Mouse (Mus musculus) neural tube, embryonic 14.5 days (tissue): ENCODE measurements around the gene Bbs1. TPM values are rescaled to one million over a fixed set of nuclear protein-coding genes. Genes with fewer than 3 reads are reported as not detected.

ENCODE experiments used
- ATAC-seq: fragments of 200-750 bp; cut with Nextera tagmentation; 2 replicates; pipeline ENCODE4 v1.8.0; 2017; ENCODE audit warnings: low read depth, mild to moderate bottlenecking, moderate TSS enrichment, moderate library complexity
- H3K27ac ChIP-seq: fragments of 300-500 bp; sonication (generic); 2 replicates; pipeline ENCODE4 v1.5.1; 2014; ENCODE audit warnings: low read depth, mild to moderate bottlenecking, control low read depth, low read length, moderate library complexity, mixed read lengths
- H3K27me3 ChIP-seq: fragments of 300-500 bp; sonication (generic); 2 replicates; pipeline ENCODE4 v1.6.1; 2014; ENCODE audit warnings: low read length; ENCODE audit not compliant: control insufficient read depth, insufficient read depth
- H3K36me3 ChIP-seq: fragments of 300-500 bp; sonication (generic); 2 replicates; pipeline ENCODE4 v1.6.1; 2014; ENCODE audit warnings: low read length, mixed read lengths; ENCODE audit not compliant: control insufficient read depth, insufficient read depth
- H3K4me1 ChIP-seq: fragments of 300-500 bp; sonication (generic); 2 replicates; pipeline ENCODE4 v1.6.1; 2014; ENCODE audit warnings: low read length; ENCODE audit not compliant: control insufficient read depth, insufficient read depth
- H3K4me2 ChIP-seq: fragments of 300-500 bp; sonication (generic); 2 replicates; pipeline ENCODE4 v1.6.1; 2014; ENCODE audit warnings: mild to moderate bottlenecking, low read depth, low read length, control low read depth
- H3K4me3 ChIP-seq: fragments of 300-500 bp; sonication (generic); 2 replicates; pipeline ENCODE4 v1.5.1; 2014; ENCODE audit warnings: low read depth, low read length, control low read depth, mixed read lengths
- H3K9ac ChIP-seq: fragments of 300-500 bp; sonication (generic); replicated peaks from 2 replicates; pipeline ENCODE4 v1.6.1; 2014; ENCODE audit warnings: low read depth, mild to moderate bottlenecking, control low read depth, low read length, mixed read lengths
- H3K9me3 ChIP-seq: fragments of 300-500 bp; sonication (generic); 2 replicates; pipeline ENCODE4 v1.6.1; 2016; ENCODE audit warnings: low read length; ENCODE audit not compliant: control insufficient read depth
- WGBS: fragments of 180-500 bp; shearing (Covaris S2); extraction: QIAGEN DNeasy Blood & Tissue Kit; methylation state at CpG from one replicate; pipeline ENCODE4 v1.1.7; 2014; 5-methylcytosine and 5-hydroxymethylcytosine counted together
- polyA plus RNA-seq: library from polyadenylated mRNA; unstranded; fragments of >200 nt; fragmentation: Nextera tagmentation; extraction: Ambion mirVana; gene quantifications from 2 replicates; pipeline ENCODE4 v1.2.1, GENCODE M21; 2014

Gene Bbs1
- polyA plus RNA-seq, 1 experiment from 2014 or later, result 10.8 TPM

- WGBS, result under 1% methylated on average over 32 of the region's 32 CpGs
- Histone ChIP-seq H3K27ac (peak within 1 kb of the TSS; percentile 74), H3K9me3 (no peaks in the 10 kb centered on the region), H3K4me3 (peak within 1 kb of the TSS; percentile 57), H3K9ac (peak within 1 kb of the TSS; percentile 55), H3K4me2 (peak within 1 kb of the TSS; percentile 68), H3K27me3 (no peaks in the 10 kb centered on the region), H3K4me1 (peaks cover 13% of the 10 kb centered on the region), H3K36me3 (0 out of 2 replicates have a peak, but pooled peaks cover 11% of the 10 kb centered on the region)
- peak; percentile 98 for ATAC-seq
Measured at GRCm38 (mm10) chr19:4927904-4928531, 21.6 kb upstream of the Bbs1 start, which contains the start of gene Dpp3. Gene Dpp3 (minus strand): TSS chr19:4928287.

- no peak for ATAC-seq
- Histone ChIP-seq H3K27ac (no peak overlapping the region), H3K27me3 (no peaks in the 10 kb centered on the region), H3K36me3 (peaks cover 38% of the 10 kb centered on the region; the same call in 1 of the 2 replicates), H3K4me1 (peaks cover 13% of the 10 kb centered on the region), H3K4me3 (no peak overlapping the region), H3K9ac (no peak overlapping the region), H3K4me2 (no peak overlapping the region), H3K9me3 (no peaks in the 10 kb centered on the region)
- 96% methylated on average over 11 of the region's 11 CpGs for WGBS
Measured at GRCm38 (mm10) chr19:4925121-4925860, 18.9 kb upstream of the Bbs1 start.

GRCm38 (mm10) chr19:4919652-4920051 lies 13.2 kb upstream of the Bbs1 start:
- Histone ChIP-seq H3K4me2 (no peak overlapping the region), H3K36me3 (peaks cover 82% of the 10 kb centered on the region), H3K27ac (no peak overlapping the region), H3K4me1 (no peaks in the 10 kb centered on the region), H3K27me3 (no peaks in the 10 kb centered on the region), H3K9ac (no peak overlapping the region), H3K9me3 (no peaks in the 10 kb centered on the region), H3K4me3 (no peak overlapping the region)
- 84% methylated on average over 6 of the region's 6 CpGs for WGBS
- ATAC-seq, result no peak

GRCm38 (mm10) chr19:4916827-4917226 lies 10.4 kb upstream of the Bbs1 start:
- no peak overlapping the region for H3K4me2 ChIP-seq
- WGBS, result 93% methylated on average over 10 of the region's 10 CpGs
- no peaks in the 10 kb centered on the region for H3K27me3 ChIP-seq
- no peak overlapping the region for H3K9ac ChIP-seq
- H3K4me1 ChIP-seq, result no peaks in the 10 kb centered on the region
- ATAC-seq, result no peak
- H3K9me3 ChIP-seq, result no peaks in the 10 kb centered on the region
- H3K36me3 ChIP-seq, result peaks cover 92% of the 10 kb centered on the region
- no peak overlapping the region for H3K4me3 ChIP-seq
- no peak overlapping the region for H3K27ac ChIP-seq

- H3K9me3 ChIP-seq, result no peaks in the 10 kb centered on the region
- H3K36me3 ChIP-seq, result peaks cover 88% of the 10 kb centered on the region
- H3K27ac ChIP-seq, result no peak overlapping the region
- no peak overlapping the region for H3K9ac ChIP-seq
- ATAC-seq, result no peak
- no peak overlapping the region for H3K4me2 ChIP-seq
- H3K27me3 ChIP-seq, result no peaks in the 10 kb centered on the region
- WGBS, result 91% methylated on average over 15 of the region's 15 CpGs
- H3K4me3 ChIP-seq, result no peak overlapping the region
- no peaks in the 10 kb centered on the region for H3K4me1 ChIP-seq
Measured at GRCm38 (mm10) chr19:4915924-4916603, 9.6 kb upstream of the Bbs1 start.

- 94% methylated on average over 7 of the region's 7 CpGs for WGBS
- H3K4me3 ChIP-seq, result no peak overlapping the region
- H3K4me2 ChIP-seq, result no peak overlapping the region
- peaks cover 6% of the 10 kb centered on the region; the same call in 1 of the 2 replicates for H3K4me1 ChIP-seq
- no peaks in the 10 kb centered on the region for H3K9me3 ChIP-seq
- no peaks in the 10 kb centered on the region for H3K27me3 ChIP-seq
- ATAC-seq, result no peak
- no peak overlapping the region for H3K9ac ChIP-seq
- no peak overlapping the region for H3K27ac ChIP-seq
- H3K36me3 ChIP-seq, result peaks cover 40% of the 10 kb centered on the region
Measured at GRCm38 (mm10) chr19:4909376-4909775, 2.9 kb upstream of the Bbs1 start.

- no peaks in the 10 kb centered on the region for H3K27me3 ChIP-seq
- 85% methylated on average over 4 of the region's 4 CpGs for WGBS
- no peaks in the 10 kb centered on the region for H3K9me3 ChIP-seq
- H3K4me1 ChIP-seq, result peaks cover 6% of the 10 kb centered on the region; the same call in 1 of the 2 replicates
- peaks cover 28% of the 10 kb centered on the region for H3K36me3 ChIP-seq
- H3K27ac ChIP-seq, result no peak overlapping the region
- no peak overlapping the region for H3K9ac ChIP-seq
- no peak overlapping the region for H3K4me2 ChIP-seq
- ATAC-seq, result no peak
- H3K4me3 ChIP-seq, result no peak overlapping the region
Measured at GRCm38 (mm10) chr19:4908107-4908506, 1.7 kb upstream of the Bbs1 start.

GRCm38 (mm10) chr19:4899888-4900287 lies 6.5 kb downstream of the Bbs1 start:
- WGBS, result 84% methylated on average over 3 of the region's 3 CpGs
- no peak overlapping the region for H3K9ac ChIP-seq
- no peaks in the 10 kb centered on the region for H3K9me3 ChIP-seq
- H3K27ac ChIP-seq, result no peak overlapping the region
- H3K4me2 ChIP-seq, result no peak overlapping the region
- H3K4me3 ChIP-seq, result no peak overlapping the region
- H3K4me1 ChIP-seq, result no peaks in the 10 kb centered on the region
- ATAC-seq, result no peak
- no peaks in the 10 kb centered on the region for H3K27me3 ChIP-seq
- H3K36me3 ChIP-seq, result peaks cover 9% of the 10 kb centered on the region

- Histone ChIP-seq H3K4me3 (no peak overlapping the region), H3K4me2 (no peak overlapping the region), H3K27me3 (no peaks in the 10 kb centered on the region), H3K4me1 (no peaks in the 10 kb centered on the region), H3K27ac (no peak overlapping the region), H3K9ac (no peak overlapping the region), H3K9me3 (no peaks in the 10 kb centered on the region), H3K36me3 (peaks cover 13% of the 10 kb centered on the region)
- no peak for ATAC-seq
- 85% methylated on average over 9 of the region's 9 CpGs for WGBS
Measured at GRCm38 (mm10) chr19:4898972-4899371, 7.5 kb downstream of the Bbs1 start.
